Mouse (Mus musculus) gastrocnemius, postnatal 25 days (tissue): ENCODE measurements around the gene Olfr711. TPM values are rescaled to one million over a fixed set of nuclear protein-coding genes. Genes with fewer than 3 reads are reported as not detected.
"Not testable (repeated sequence)": the region's sequence is repeated elsewhere in the genome, so short reads cannot be mapped to it uniquely, and the experiment has no call there.

Source experiments
- DNase-seq: peaks from one replicate; pipeline ENCODE4 v3.0.0; 2022
- long read RNA-seq, 2 experiments: library from polyadenylated mRNA; stranded (forward); transcript quantifications; one replicate each; pipeline ENCODE4 v2.0.0; 2021
- total RNA-seq, 2 experiments: library from RNA; stranded (reverse); gene quantifications; 1 replicate in 1 of 2; 2 replicates in 1 of 2; pipeline ENCODE4 v1.2.3; 2021

Olfr711 gene
- total RNA-seq = not detected
- long read RNA-seq, experiment 1 = 0 reads
- long read RNA-seq, experiment 2 = 0 reads

DNA sequence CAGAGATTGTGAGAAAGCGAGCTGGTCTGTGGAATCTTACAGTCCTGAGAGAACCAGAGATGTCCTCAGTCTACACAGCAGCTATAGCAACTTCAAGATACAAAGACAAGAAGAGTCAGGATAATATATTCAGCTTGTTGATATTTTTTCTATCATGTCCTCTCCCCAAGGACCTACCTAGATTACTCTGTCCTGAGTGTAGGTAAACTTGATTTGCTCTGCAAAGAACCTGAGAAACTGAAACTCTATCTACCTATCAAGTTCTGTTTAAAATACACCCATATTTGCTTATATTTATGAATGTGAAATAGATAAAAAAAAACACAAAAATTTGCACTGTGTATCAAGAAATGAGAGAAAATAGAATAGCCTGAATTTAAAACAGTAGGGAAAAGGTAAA is at the start of gene Olfr711:
TSS of gene Olfr711 (minus strand) at position 101 of the 400 bp plus-strand sequence.
- DNase-seq = no peak

DNA sequence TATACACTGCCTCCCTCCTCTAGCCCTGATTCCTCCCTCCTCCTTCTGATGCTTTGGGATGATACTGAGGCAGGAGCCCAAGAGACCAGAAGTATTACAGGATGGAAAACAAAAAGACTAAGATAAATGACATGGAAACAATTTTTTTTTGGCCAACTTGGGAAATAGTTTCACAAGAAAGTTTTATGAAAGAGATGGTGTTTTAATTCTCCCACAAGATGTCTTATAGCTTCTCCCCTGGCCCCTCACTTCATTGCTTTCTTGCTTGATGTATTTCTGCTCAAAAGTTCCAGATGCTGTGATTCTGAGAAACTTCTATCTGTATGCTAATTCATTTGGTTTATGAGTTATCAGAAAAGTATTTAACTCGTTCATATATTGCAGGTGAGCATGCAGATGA is 30.7 kb upstream of the Olfr711 start, which contains the start of gene Olfr2:
TSS of gene Olfr2 (minus strand) at position 101 of the 400 bp plus-strand sequence.
- no peak for DNase-seq

DNA sequence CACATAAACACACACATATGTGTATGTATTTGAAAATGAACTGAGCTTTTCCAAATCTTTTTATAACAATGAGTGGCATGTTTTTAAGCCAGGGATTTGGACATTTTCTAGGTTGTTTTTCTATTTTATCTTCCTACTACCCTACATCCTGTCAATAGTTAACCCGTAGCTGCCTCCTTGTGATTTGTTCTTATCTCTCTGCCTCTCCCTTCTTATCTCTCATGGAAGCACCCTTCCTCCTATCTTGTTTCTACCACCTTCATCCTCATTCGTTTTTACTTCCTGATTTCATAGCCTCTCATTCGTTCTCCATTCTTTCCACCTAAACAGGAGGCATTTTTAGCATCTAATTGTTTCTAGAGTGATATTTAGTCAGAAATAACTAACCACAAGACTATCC is 28.9 kb upstream of the Olfr711 start:
- DNase-seq = no peak

DNA sequence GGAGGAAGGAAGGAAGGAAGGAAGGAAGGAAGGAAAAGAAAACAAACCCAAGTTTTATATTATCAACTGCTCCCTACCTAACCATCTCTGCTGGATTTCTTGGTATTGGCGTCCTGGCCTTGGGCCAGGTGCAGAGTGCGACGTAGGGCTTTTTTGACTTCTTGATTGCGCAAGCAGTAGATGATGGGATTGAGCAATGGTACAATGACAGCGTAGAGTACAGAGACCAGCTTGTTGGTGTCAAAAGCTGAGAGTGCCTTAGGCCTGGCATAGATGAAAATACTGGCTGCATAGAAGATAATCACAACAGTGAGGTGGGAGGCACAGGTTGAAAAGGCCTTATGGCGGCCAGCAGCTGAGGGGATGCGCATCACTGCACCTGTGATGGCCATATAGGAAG is 25.5 kb upstream of the Olfr711 start:
- DNase-seq = no peak

DNA sequence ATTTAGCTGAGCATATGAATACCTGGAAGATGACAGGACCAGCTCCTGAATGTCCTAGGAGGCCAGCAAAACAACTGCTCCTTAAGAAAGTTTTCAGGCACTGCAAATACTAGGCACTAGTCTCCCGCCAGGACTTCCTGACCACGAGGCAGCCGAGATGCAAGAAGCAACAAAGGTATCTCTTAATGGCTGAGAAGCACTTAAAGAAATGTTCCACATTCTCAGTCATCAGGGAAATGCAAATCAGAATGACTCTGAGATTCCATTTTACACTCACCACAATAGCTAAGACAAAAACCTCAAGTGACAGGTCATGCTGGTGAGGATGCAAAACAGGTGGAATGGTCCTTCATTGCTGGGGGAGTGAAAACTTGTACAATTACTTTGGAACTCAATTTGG is 10.0 kb upstream of the Olfr711 start:
- DNase-seq = no peak

DNA sequence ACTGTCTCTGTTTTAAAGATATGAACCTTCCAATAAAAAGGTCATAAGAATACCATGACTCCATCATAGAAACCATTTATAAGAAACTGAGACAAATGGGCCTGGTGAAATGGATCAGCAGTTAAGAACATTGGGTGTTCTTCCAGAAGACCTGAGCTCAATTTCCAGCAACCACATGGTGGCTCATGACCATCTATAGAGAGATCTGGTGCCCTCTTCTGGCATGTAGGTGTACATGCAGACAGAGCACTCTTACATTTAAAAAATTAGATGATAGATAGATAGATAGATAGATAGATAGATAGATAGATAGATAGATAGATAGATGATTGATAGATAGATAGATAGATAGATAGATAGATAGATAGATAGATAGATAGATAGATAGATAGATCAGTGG is 7.8 kb downstream of the Olfr711 start:
- not testable (repeated sequence) for DNase-seq

DNA sequence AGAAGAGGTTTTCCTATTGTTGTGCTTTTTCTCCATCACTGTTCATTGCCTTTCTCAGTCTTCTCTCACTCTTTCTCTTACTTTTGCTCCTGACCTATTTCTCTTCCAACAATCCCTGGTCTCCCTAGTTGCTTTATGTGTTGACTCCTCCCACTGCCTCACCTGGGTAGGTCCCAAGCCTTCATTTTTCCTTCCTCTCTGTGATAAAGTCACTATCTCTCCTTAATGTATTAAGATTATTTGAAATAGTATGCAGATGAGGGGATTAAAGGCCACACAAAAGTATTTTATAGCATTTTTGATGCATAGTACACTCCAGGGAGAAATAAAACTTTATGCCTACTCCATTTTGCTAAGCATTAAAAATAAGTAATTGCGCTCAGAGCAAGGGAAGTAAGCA is 11.4 kb downstream of the Olfr711 start, which contains the start of gene Olfr6:
TSS of gene Olfr6 (minus strand) at position 101 of the 400 bp plus-strand sequence.
- DNase-seq = no peak

DNA sequence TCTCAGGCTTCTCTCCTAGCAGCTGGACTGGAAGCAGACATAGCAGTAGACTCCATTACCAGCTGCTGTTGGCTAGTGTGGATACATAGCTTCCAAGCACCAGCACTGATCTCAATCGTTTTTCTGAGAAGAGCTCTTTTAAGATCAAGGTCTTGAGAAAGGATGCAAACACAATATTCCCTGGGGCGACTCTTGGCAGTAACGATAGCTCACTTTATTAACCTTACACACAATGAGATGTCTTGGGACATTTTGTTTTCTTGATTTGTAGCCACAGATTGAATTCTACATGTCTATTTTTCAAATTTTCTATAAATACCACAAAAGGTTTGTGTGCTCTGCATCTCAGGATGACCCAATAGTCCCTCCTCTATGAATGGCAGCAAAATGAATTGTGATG is 27.0 kb downstream of the Olfr711 start, which contains the start of gene Olfr710:
TSS of gene Olfr710 (minus strand) at position 101 of the 400 bp plus-strand sequence.
- no peak for DNase-seq

DNA sequence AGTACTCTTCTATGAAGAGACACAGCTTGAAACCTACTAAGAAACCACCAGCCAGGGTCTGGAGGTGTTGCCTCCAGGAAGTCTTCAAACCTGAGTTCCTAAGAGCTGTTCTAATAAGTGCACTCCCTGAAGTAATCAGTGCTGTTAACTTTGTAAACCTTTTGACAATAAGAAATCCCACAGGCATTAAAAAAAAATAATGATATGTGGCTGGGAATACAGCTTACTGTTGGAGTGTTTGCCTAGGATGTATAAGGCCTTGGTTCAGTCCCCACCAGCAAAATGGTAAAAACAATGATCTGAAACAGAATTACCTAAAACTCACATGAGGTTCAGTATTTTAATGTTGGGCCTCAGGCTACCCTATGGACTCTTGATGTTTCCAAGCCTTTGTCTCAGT is 43.1 kb downstream of the Olfr711 start, which contains the start of gene Olfr709-ps1:
TSS of gene Olfr709-ps1 (minus strand) at position 101 of the 400 bp plus-strand sequence.
- no peak for DNase-seq

DNA sequence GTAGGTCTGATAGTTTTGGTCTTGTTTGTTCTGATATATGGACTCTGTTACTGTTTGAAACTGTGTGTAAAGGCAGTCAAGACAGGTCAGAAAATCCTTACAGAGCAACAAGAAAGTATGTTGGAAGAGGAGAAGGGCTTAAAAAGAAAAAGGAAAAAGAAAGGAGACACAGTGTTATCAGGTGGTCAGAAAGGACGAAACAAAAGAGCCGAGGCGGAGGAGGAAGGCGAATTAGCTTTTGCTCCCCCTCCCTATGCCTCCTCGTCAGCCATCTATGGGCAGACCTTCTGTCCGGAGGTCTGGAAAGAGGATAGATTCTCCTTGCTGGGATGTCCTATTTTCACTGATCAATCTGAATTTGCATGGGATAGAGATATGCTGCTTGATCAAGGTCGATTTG is 54.3 kb downstream of the Olfr711 start:
- not testable (repeated sequence) for DNase-seq

Other genes starting within 250 kb of the Olfr711 start
- not detected for gene Olfr697, start 233.0 kb downstream of the Olfr711 start, total RNA-seq
- not detected for gene Olfr698, start 220.1 kb downstream of the Olfr711 start, total RNA-seq
- not detected for gene Olfr699, start 182.3 kb downstream of the Olfr711 start, total RNA-seq
- gene Olfr700, start 166.6 kb downstream of the Olfr711 start, total RNA-seq = not detected
- not detected for gene Olfr701, start 161.3 kb downstream of the Olfr711 start, total RNA-seq
- gene Olfr702, start 141.6 kb downstream of the Olfr711 start, total RNA-seq = not detected
- not detected for gene Olfr703, start 132.1 kb downstream of the Olfr711 start, total RNA-seq
- not detected for gene Olfr704, start 112.3 kb downstream of the Olfr711 start, total RNA-seq
- not detected for gene Olfr705, start 98.6 kb downstream of the Olfr711 start, total RNA-seq
- gene Olfr706, start 87.3 kb downstream of the Olfr711 start, total RNA-seq = not detected
- not detected for gene Olfr707, start 74.2 kb downstream of the Olfr711 start, total RNA-seq
- gene Olfr1532-ps1, start 67.5 kb downstream of the Olfr711 start, total RNA-seq = not detected
- not detected for gene Olfr709-ps1, start 43.2 kb downstream of the Olfr711 start, total RNA-seq
- gene Olfr710, start 27.1 kb downstream of the Olfr711 start, total RNA-seq = not detected
- gene Olfr6, start 11.5 kb downstream of the Olfr711 start, total RNA-seq = not detected
- not detected for gene Olfr2, start 30.6 kb upstream of the Olfr711 start, total RNA-seq
- gene Olfr713, start 55.7 kb upstream of the Olfr711 start, total RNA-seq = not detected
- not detected for gene Olfr714, start 95.5 kb upstream of the Olfr711 start, total RNA-seq
- not detected for gene Olfr17, start 117.8 kb upstream of the Olfr711 start, total RNA-seq
- gene Olfr715b, start 134.9 kb upstream of the Olfr711 start, total RNA-seq = not detected
- not detected for gene Olfr715, start 155.6 kb upstream of the Olfr711 start, total RNA-seq
- not detected for gene Olfr716, start 162.9 kb upstream of the Olfr711 start, total RNA-seq
- gene Nlrp14, start 191.5 kb upstream of the Olfr711 start, total RNA-seq = not detected
- not detected for gene Rbmxl2, start 234.0 kb upstream of the Olfr711 start, total RNA-seq